Mouse (Mus musculus) CH12.LX (cell line): Measurements from ENCODE around the gene Mast3.
A peak's percentile ranks its signal among the peaks of the same experiment; 100 is the strongest.

Source experiments
- CTCF ChIP-seq, 2 experiments: IDR thresholded peaks in 1 of 2; conservative IDR thresholded peaks in 1 of 2; 2 replicates each; pipeline ENCODE4 v1.5.1; 2011 to 2012; ENCODE audit warnings: low read depth in 2 of 2, low read length in 2 of 2, improper control_type of control experiment in 1 of 2, inconsistent platforms in 1 of 2, mild to moderate bottlenecking in 1 of 2, moderate library complexity in 1 of 2
- E2F4 ChIP-seq: IDR thresholded peaks from 2 replicates; pipeline ENCODE4 v1.6.1; 2011; ENCODE audit warnings: low read depth, low read length, improper control_type of control experiment; ENCODE audit not compliant: insufficient replicate concordance
- GABPA ChIP-seq: IDR thresholded peaks from 2 replicates; pipeline ENCODE4 v1.6.1; 2012; ENCODE audit warnings: low read depth, low read length, improper control_type of control experiment, inconsistent platforms; ENCODE audit not compliant: insufficient replicate concordance
- HCFC1 ChIP-seq: IDR thresholded peaks from 2 replicates; pipeline ENCODE4 v1.6.1; 2012; ENCODE audit warnings: low read depth, mild to moderate bottlenecking, inconsistent platforms, low read length, improper control_type of control experiment
- JUND ChIP-seq: conservative IDR thresholded peaks from 2 replicates; pipeline ENCODE4 v1.6.1; 2011; ENCODE audit warnings: low read depth, low read length, improper control_type of control experiment
- NELFE ChIP-seq: IDR thresholded peaks from 2 replicates; pipeline ENCODE4 v1.6.1; 2011; ENCODE audit warnings: low read depth, low read length, improper control_type of control experiment
- RCOR1 ChIP-seq: conservative IDR thresholded peaks from 2 replicates; pipeline ENCODE4 v1.6.1; 2012; ENCODE audit warnings: low read depth, mild to moderate bottlenecking, inconsistent platforms, low read length, improper control_type of control experiment
- USF1 ChIP-seq: IDR thresholded peaks from 2 replicates; pipeline ENCODE4 v1.6.1; 2014; ENCODE audit warnings: low read depth, mild to moderate bottlenecking, inconsistent platforms, low read length, improper control_type of control experiment
- ZNF384 ChIP-seq: IDR thresholded peaks from 2 replicates; pipeline ENCODE4 v1.6.1; 2012; ENCODE audit warnings: low read depth, low read length, improper control_type of control experiment, inconsistent platforms

GRCm38 (mm10) chr8:70772890-70773289, 32.0 kb downstream of the Mast3 start:
- no peak for TF ChIP-seq GABPA
- TF ChIP-seq NELFE: no peak
- no peak for TF ChIP-seq CTCF (conservative IDR thresholded peaks at IDR 0.05 in 1 of 2, IDR thresholded peaks at IDR 0.05 in 1 of 2; ENCODE audit: low read depth in 2 of 2, low read length in 2 of 2)
- TF ChIP-seq E2F4: no peak
- TF ChIP-seq USF1: no peak
- peak; percentile 88 for TF ChIP-seq JUND
- no peak for TF ChIP-seq ZNF384
- TF ChIP-seq HCFC1: no peak
- no peak for TF ChIP-seq RCOR1
